Mouse (Mus musculus) megakaryocyte, embryonic 14.5 days (primary cell): ENCODE results near the gene Pygo2. TPM values are rescaled to one million over a fixed set of nuclear protein-coding genes. Genes with fewer than 3 reads are reported as not detected.

Experiments
- H3K27me3 ChIP-seq: replicated peaks from 2 replicates; pipeline ENCODE3; 2012; ENCODE audit warnings: inconsistent platforms
- H3K36me3 ChIP-seq: replicated peaks from 2 replicates; pipeline ENCODE3; 2012; ENCODE audit warnings: low read length, inconsistent platforms, mixed read lengths
- H3K4me1 ChIP-seq: 2 replicates; pipeline ENCODE4 v1.6.1; 2012; ENCODE audit warnings: inconsistent platforms
- H3K4me3 ChIP-seq: replicated peaks from 2 replicates; pipeline ENCODE3; 2012; ENCODE audit warnings: moderate library complexity, mild to moderate bottlenecking, inconsistent platforms
- H3K9me3 ChIP-seq: 2 replicates; pipeline ENCODE4 v1.6.1; 2012; ENCODE audit warnings: inconsistent platforms
- FLI1 ChIP-seq: IDR thresholded peaks from 2 replicates; pipeline ENCODE4 v1.6.1; 2012; ENCODE audit warnings: low read length, inconsistent platforms, mixed read lengths
- GATA1 ChIP-seq: IDR thresholded peaks from 3 replicates; pipeline ENCODE4 v1.6.1; 2012; ENCODE audit warnings: mixed read lengths, low read length, inconsistent platforms, borderline replicate concordance
- polyA plus RNA-seq: library from polyadenylated mRNA; stranded (reverse); fragments of >175 nt; gene quantifications from 2 replicates; pipeline ENCODE4 v1.2.3, GENCODE M21; 2012; ENCODE audit warnings: low replicate concordance; ENCODE audit not compliant: insufficient read depth

Gene Pygo2
- polyA plus RNA-seq, 1 experiment, result 35.3 TPM

DNA sequence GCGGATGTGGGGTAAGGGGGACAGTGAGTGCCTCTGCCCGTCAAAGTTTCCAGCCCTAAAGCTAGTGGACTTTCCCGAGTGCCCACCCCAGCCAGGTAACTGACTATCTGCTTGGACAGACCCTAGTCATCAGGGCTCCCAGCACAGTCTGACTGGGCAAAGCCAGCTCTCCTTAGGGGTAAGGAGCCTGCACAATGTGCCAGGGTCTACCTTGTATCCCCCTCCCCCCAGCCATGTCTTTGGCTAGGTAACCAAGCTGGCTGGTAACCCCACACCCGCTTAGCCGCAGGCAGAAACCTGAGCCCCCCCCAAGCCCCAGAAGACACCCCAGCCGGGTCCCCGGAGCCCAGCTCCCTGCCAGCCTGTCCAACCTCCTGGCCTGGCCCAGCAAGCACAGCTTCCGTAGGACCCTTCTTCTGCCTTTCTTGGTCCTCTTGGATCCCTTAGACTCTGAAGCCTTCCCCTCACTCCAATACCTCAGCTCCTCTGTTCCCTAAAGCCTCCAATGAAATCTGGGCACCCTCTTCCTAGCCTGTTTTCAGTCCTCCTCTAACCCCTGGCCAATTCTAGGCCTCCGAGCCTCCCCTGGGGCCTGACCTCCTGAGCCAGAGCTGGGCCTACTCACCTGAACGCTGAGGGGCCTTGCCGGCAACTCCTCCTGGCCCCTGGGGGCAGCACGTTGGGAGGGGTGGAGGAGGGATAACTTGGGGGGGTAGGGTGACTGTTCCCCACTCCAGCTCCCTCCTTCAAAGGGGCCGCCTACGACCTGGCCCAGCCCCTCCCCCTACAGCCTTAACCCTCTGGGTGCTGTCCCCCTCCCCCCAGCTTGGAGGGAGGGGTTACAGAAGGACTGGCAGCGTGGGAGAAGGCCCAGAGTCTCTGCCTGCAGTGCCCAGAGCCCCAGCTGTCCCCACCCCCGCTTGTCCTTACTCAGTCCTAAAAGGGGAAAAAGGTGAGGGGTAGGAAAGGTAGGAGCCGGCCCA, 43.3 kb upstream of the Pygo2 start:
- H3K36me3 ChIP-seq, result peaks cover 77% of the 10 kb centered on the region
- H3K4me1 ChIP-seq, result peaks cover 91% of the 10 kb centered on the region
- H3K9me3 ChIP-seq, result no peaks in the 10 kb centered on the region
- peaks cover 5% of the 10 kb centered on the region for H3K27me3 ChIP-seq
- TF ChIP-seq FLI1 (no peak), GATA1 (no peak)
- peak overlapping the region; percentile 46 for H3K4me3 ChIP-seq

GRCm38 (mm10) chr3:89387632-89388031, 42.4 kb upstream of the Pygo2 start:
- Histone ChIP-seq H3K4me3 (peak overlapping the region; percentile 71), H3K27me3 (peaks cover 5% of the 10 kb centered on the region), H3K4me1 (peaks cover 91% of the 10 kb centered on the region), H3K36me3 (peaks cover 68% of the 10 kb centered on the region), H3K9me3 (no peaks in the 10 kb centered on the region)
- TF ChIP-seq GATA1 (no peak), FLI1 (no peak)

GRCm38 (mm10) chr3:89388134-89388881, 41.7 kb upstream of the Pygo2 start:
- peaks cover 90% of the 10 kb centered on the region for H3K4me1 ChIP-seq
- H3K27me3 ChIP-seq, result peaks cover 5% of the 10 kb centered on the region
- no peak for TF ChIP-seq FLI1
- no peaks in the 10 kb centered on the region for H3K9me3 ChIP-seq
- peak overlapping the region; percentile 77 for H3K4me3 ChIP-seq
- H3K36me3 ChIP-seq, result peaks cover 61% of the 10 kb centered on the region

DNA sequence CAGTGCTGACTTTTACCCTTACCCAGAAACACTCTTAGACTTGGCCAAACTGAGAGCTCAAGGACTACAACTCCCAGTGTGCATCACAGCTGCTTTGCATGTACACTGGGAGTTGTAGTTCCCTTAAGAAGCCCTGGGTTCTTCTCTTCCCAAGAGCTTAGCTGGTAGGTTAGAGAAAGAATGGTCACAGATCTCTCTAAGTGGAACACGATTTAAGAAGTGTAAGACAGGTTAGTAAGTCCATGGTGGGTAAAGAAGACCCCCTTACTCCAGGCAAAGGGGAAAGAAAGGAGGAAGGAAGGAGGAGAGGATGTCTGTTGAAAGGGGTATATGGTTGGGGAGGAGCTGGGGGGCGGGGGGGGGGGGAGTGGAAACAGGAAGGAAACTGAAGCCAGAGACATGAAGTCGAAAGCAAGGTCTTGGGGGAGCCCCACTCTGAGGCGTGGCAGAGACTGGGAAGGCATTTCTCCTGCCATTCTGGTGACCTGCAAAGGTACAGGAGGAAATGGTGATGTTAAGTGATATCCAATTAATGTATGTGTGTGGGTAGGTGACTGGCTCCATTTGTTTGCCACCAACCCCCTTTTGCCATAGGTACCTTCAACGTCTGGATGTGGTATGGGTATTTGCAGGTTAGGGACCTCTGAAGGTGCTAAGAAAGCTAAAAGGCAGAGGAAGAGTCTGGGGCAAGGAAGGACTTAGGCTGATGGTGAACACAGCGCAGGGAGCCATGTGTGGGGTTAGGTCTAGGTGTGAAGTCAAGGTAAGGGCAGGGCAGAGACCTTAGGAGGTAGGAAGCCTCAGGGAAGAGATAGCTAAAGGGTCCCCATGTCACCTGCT, 40.9 kb upstream of the Pygo2 start:
- TF ChIP-seq FLI1 (no peak), GATA1 (no peak)
- Histone ChIP-seq H3K36me3 (peaks cover 53% of the 10 kb centered on the region), H3K4me1 (peaks cover 82% of the 10 kb centered on the region), H3K27me3 (peaks cover 3% of the 10 kb centered on the region), H3K4me3 (peak overlapping the region; percentile 75), H3K9me3 (no peaks in the 10 kb centered on the region)

DNA sequence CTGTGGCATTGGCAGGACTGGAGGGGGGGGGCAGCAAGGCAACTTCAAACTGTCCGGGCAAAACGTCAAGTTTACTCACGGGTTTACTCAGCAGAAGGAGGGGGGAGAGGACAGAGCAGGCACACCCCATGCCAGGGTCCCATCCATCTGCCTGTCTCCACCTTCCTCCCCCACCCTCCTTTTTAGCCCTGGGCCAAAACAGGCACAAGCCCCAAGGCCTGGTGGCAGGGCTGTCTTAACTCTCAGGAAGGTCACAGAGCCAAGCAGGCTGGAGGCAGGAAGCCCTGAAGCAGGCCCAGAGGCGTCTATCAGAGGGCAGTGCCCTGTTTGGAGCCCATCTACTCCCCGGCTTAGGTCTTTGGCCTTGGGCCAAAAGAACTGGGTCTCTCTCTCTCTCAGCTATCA, 39.9 kb upstream of the Pygo2 start:
- peak overlapping the region; percentile 69 for H3K4me3 ChIP-seq
- H3K4me1 ChIP-seq, result peaks cover 74% of the 10 kb centered on the region
- H3K27me3 ChIP-seq, result peaks cover 2% of the 10 kb centered on the region
- no peaks in the 10 kb centered on the region for H3K9me3 ChIP-seq
- H3K36me3 ChIP-seq, result peaks cover 46% of the 10 kb centered on the region
- TF ChIP-seq GATA1, result no peak

DNA sequence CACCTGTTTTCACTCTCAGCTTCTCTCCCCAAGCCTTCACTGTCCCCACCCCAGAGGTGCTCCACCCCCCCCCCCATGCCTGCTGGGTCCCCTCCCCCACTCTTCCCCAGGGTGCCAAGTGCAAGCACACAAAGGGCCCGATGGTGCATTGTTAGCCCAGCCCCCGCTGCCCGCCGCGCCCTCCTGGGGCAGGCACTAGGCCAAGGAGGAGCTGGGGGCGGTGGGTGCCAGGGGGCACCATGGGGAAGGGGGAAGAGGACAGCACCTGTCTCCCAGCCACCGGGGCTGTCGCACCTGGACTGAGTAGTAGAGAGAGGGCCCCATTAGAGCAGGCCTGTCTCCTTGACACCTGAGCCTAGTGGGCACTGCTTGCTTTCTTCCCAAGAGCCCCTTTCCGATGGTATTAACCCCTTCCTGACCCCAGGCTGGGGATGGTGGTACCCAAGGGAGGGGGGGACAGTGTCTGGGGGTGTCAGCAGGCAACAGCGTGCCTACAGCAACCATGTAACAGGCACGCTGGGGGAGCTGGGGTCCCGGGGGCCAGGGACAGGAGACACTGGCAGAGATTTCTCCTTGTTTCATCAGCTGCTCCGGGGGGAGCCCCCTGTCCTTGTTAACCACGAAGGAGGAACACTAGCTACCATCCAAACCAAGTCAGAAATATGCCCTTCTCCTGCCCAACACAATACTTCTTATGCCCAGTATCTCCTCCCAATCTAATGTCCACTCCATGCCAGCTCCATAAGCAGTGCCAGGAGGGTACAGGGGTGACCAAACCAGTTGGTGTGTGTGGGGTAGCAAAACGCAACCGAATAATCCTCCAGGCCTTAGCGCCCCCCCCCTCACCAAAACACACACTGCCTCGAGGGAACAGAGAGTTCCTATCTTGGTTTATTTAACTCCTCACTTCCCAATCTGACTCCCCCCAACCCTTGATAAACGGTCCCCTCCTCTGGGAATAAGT, 39.0 kb upstream of the Pygo2 start:
- H3K4me3 ChIP-seq, result peak overlapping the region; percentile 97
- peaks cover 72% of the 10 kb centered on the region for H3K4me1 ChIP-seq

GRCm38 (mm10) chr3:89391663-89392511, 38.1 kb upstream of the Pygo2 start:
- Histone ChIP-seq H3K9me3 (no peaks in the 10 kb centered on the region), H3K4me3 (peak overlapping the region; percentile 97), H3K36me3 (peaks cover 30% of the 10 kb centered on the region), H3K27me3 (no peaks in the 10 kb centered on the region), H3K4me1 (peaks cover 69% of the 10 kb centered on the region)
- TF ChIP-seq FLI1, result no peak
- TF ChIP-seq GATA1, result no peak

More for the DNA sequence above, 39.0 kb upstream of the Pygo2 start:
- peaks cover 38% of the 10 kb centered on the region for H3K36me3 ChIP-seq
- H3K27me3 ChIP-seq, result peaks cover 2% of the 10 kb centered on the region
- TF ChIP-seq GATA1 (no peak), FLI1 (no peak)
- no peaks in the 10 kb centered on the region for H3K9me3 ChIP-seq

- TF ChIP-seq GATA1 (no peak), FLI1 (no peak)
- Histone ChIP-seq H3K27me3 (no peaks in the 10 kb centered on the region), H3K4me3 (peak overlapping the region; percentile 97), H3K36me3 (peaks cover 22% of the 10 kb centered on the region), H3K9me3 (no peaks in the 10 kb centered on the region), H3K4me1 (peaks cover 61% of the 10 kb centered on the region)
These were observed 37.1 kb upstream of the Pygo2 start for GRCm38 (mm10) chr3:89392871-89393311.
